Mouse (Mus musculus) heart, postnatal 25 days (tissue): ENCODE data around the gene Sept14. TPM values are rescaled to one million over a fixed set of nuclear protein-coding genes. Genes with fewer than 3 reads are reported as not detected.
"Not testable (repeated sequence)": the region's sequence is repeated elsewhere in the genome, so short reads cannot be mapped to it uniquely, and the experiment has no call there.

Source experiments
- DNase-seq: peaks from one replicate; pipeline ENCODE4 v3.0.0; 2022; ENCODE audit warnings: low spot score
- intact Hi-C: fragments of 180-260 bp; cut with DNase I; formaldehyde crosslinking; loops from one replicate; pipeline ENCODE4 v1.15.1; 2025
- total RNA-seq, 2 experiments: library from RNA; stranded (reverse); gene quantifications; 2 replicates each; pipeline ENCODE4 v1.2.3; 2021

The Sept14 gene
- total RNA-seq, 2 experiments from 2014 or later, result not detected

DNA sequence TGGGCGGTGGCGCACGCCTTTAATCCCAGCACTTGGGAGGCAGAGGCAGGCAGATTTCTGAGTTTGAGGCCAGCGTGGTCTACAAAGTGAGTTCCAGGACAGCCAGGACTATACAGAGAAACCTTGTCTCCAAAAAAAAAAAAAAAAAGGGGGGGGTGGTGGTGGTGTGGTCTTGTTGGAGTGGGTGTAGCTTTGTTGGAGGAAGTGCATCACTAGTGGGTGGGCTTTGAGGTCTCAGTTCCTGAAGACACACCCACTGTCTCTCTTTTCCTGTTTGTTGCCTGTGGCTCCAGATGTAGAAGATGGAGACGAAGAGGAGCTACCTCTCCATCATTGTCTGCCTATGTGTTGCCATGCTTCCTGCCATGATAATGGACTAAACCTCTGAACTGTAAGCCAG lies 23.2 kb downstream of the Sept14 start:
- intact Hi-C loops, DNase-seq: not testable (repeated sequence)

DNA sequence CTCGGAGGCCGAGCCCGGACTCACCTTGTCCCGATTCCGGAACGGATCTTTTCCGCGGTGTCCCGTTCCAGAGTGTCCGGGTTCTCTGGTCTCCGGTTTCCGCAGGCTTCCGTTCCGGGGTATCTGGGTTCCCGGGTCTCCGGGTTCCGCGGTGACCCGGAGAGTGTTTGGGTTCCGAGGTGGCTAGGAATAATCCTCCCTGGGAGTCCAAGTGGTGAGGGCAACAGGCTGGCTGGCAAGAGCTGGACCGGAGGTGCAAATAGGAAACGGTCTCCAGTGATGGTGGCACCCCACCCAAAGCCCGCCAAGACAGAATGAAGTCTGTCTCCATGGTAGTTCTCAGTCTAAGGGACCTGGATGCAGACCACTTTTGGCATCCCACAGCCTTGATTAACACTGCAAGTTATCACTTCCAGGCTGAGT lies 38.3 kb downstream of the Sept14 start, which contains the start of gene Zfp11:
Gene Zfp11, minus strand, starts transcription at position 64 of the 423 bp plus-strand sequence.
- intact Hi-C loops, result loop anchor here (2.0 to 5.0 kb wide), 2 partner anchors 42 to 217 kb away; partner anchors contain the start of gene Chchd2
- DNase-seq, result peak; percentile 53

GRCm38 (mm10) chr5:129669453-129670035 lies 38.8 kb downstream of the Sept14 start:
- DNase-seq, result no peak
- intact Hi-C loops, result loop anchor here (2.0 to 5.0 kb wide), 2 partner anchors 43 to 217 kb away; partner anchors contain the start of gene Chchd2

DNA sequence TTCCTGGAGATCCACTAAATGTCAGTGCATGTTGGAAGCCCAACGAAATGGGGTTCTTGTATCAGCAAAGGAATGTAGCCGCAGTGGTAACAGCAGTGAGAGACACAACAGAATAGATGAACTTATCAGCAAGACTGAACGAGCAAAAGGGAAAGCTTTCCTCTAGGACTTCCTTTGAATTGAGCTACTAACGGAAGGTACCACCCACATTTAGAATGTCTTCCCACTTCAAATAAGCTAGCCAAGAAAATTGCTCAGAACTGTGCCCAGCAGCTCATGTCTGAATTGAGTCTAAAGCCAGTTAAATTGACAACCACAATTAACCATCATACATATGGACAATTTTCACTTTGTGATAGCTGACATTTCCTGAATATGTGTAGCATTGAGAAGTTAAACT lies 40.5 kb downstream of the Sept14 start:
- intact Hi-C loops, result no loop called here
- no peak for DNase-seq

DNA sequence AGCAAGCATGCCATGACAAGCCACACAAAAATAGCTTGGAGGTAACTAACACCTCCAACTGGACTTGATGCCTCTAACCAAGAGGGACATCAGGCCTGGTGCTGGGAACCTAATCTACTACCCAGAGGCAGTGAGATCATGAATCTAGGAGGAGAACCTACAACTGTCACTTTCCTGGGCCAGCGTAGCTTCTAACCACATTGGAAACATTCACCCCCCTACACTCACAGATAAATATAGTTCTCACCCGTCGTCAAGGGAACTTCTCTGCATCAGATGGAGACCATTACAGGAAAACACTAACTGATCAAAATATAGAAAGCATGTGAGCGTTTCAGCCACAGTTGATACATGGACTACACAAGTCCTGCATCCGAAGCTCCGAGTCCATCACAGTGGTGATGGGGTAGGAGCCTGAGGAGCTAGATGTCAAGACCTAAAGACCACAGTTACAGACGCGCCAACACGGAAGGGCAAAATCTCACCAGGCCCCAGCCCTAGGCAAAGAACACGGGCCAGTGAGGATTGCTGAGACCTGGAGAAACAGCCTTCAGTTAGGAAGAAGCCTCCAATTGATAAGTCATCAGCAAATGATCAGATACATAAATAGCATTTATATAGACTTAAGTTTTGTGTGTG lies 41.9 kb downstream of the Sept14 start:
- intact Hi-C loops, result no loop called here
- no peak for DNase-seq

DNA sequence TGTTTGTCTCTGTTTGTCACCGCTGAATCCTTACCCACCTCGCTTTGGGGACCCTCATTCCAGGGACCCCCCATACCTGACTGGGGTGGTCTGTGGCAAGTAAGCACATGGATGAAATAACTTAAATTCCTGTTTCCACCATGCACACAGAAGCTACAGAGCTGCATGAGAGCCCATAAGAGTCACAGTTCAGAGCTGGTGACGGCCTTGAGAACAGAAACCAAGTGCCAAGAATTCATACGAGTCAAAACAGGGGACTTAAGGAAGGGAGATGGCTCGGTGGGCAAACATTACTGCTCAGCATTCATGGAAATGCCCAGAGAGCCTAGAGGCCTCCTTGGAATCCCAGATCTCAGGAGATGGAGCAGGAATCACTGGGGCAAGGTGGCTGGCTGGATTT lies 44.2 kb downstream of the Sept14 start:
- no peak for DNase-seq
- intact Hi-C loops, result no loop called here

DNA sequence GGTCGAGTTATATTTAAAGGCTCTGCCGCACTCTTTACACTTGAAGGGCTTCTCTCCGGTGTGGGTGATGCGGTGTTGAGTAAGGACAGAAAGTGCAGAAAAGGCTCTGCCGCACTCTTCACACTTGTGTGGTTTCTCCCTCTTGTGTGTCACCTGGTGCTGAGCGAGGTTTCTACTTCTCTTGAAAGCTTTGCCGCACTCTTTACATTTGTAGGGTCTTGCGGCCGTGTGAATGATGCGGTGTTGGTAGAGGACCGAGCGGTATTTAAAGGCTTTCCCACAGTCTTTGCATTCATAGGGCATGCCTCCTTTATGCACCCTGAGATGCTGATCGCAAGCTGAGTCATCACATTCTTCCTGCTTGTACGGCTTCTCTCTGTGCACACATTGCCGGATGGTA lies 50.4 kb downstream of the Sept14 start:
- intact Hi-C loops, result no loop called here
- DNase-seq, result no peak

- no peak for DNase-seq
- intact Hi-C loops, result no loop called here
Observed at GRCm38 (mm10) chr5:129657016-129657415, 51.3 kb downstream of the Sept14 start.

DNA sequence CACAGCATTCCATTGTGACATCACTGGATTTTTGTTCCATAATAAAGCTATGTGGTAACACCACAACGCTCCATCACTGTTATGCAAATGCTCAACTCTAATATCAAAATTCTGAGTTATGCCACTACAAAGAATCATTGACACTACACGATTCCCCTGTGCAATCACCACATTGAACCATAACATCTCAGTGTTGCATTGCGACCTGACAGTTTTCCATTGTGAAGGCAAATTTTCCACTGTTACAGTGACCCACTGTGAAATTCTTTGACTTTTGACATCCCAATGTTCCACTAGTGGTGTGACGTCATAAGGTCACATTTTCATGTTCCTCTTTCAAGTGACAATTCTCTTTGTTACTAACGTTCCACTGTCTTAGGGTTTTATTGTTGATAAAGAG lies 57.5 kb downstream of the Sept14 start:
- intact Hi-C loops, result no loop called here
- DNase-seq, result no peak

Other genes starting within 250 kb of the Sept14 start
- 10 to 100 TPM; 30.3 to 33.7 TPM for gene Sfswap, start 207.3 kb downstream of the Sept14 start, total RNA-seq
- gene Mmp17, start 124.3 kb downstream of the Sept14 start, total RNA-seq, result 1 to 10 TPM in 1 of 2 experiments, under 1 TPM in 1; 0.98 to 1.2 TPM
- 1 to 10 TPM; 3.4 to 3.8 TPM for gene Zfp11, start 38.4 kb downstream of the Sept14 start, total RNA-seq
- gene Mrps17, start 7.0 kb upstream of the Sept14 start, total RNA-seq, result 10 to 100 TPM; 78.7 to 99.2 TPM
- 100 to 1,000 TPM; 737 to 807 TPM for gene Nipsnap2, start 16.6 kb upstream of the Sept14 start, total RNA-seq
- gene Psph, start 78.9 kb upstream of the Sept14 start, total RNA-seq, result 10 to 100 TPM; 10.6 to 13.2 TPM
- gene Sumf2, start 138.5 kb upstream of the Sept14 start, total RNA-seq, result 10 to 100 TPM; 10.0 to 12.2 TPM
- gene Chchd2, start 179.0 kb upstream of the Sept14 start, total RNA-seq, result 1,000 to 10,000 TPM; 1,029 to 1,056 TPM
- gene Zbed5, start 187.2 kb upstream of the Sept14 start, total RNA-seq, result under 1 TPM; 0.21 to 0.31 TPM
- gene Phkg1, start 190.0 kb upstream of the Sept14 start, total RNA-seq, result 10 to 100 TPM; 16.1 to 18.4 TPM
- gene Nupr1l, start 200.0 kb upstream of the Sept14 start, total RNA-seq, result 1 to 10 TPM; 1.1 to 1.5 TPM
- gene Vkorc1l1, start 233.5 kb upstream of the Sept14 start, total RNA-seq, result 10 to 100 TPM; 14.1 to 16.4 TPM